Mouse (Mus musculus): Measurements from ENCODE around the gene Gzmm. TPM values are rescaled to one million over a fixed set of nuclear protein-coding genes. Genes with fewer than 3 reads are reported as not detected.

Gzmm gene
- 1 to 10 TPM; 3.3 to 3.6 TPM for total RNA-seq (2021)
- long read RNA-seq = 0 reads

DNA sequence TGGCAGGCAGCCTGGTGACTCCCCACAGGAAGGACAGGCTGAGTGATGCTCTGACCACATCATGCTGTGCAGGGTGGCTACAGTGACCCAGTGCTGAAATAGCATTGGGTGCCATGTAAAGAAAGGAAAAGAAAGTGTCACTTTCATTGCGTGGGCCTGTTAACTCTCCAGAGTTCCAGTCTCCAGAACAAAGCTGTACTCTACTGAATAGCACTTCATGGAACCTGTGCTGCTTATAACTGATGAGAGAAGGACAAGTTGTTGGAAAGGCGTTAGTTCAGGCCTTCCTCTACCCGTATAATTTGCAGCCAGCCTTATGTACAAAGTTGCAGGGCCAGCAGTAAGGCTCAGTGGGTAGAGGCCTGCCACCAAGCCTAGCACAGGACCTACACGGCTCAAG is at the start of gene Gzmm:
Gene Gzmm (plus strand): TSS at position 301 of the 400 bp plus-strand sequence.
- DNase-seq (ENCODE audit: low spot score in 2 of 2) = no peak

DNA sequence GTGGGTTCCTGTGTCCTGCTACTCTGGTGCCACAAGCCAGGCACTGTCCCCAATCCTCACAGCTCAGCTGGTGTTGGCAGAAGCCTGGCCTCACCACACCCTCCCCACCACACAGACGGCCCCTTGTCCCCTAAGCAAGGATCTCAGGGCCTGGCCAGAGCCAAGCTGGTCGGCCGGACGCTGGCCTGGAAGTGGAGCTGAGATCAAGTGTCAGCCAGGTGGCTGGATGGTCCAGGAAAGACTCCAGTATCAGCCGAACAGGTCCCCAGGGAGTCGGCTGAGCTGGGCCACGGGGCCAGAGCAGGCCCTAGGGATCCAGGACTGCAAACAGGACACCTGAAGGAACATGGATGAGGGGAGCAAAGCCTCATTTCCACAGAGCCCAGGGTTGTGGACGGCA is 43.1 kb upstream of the Gzmm start, which contains the start of gene Odf3l2:
Gene Odf3l2 (minus strand): TSS at position 28 of the 400 bp plus-strand sequence.
- DNase-seq (ENCODE audit: low spot score in 2 of 2) = no peak

GRCm38 (mm10) chr10:79649070-79649751 is 39.6 kb upstream of the Gzmm start:
- DNase-seq (ENCODE audit: low spot score in 2 of 2) = peak; percentile 71 to 89

DNA sequence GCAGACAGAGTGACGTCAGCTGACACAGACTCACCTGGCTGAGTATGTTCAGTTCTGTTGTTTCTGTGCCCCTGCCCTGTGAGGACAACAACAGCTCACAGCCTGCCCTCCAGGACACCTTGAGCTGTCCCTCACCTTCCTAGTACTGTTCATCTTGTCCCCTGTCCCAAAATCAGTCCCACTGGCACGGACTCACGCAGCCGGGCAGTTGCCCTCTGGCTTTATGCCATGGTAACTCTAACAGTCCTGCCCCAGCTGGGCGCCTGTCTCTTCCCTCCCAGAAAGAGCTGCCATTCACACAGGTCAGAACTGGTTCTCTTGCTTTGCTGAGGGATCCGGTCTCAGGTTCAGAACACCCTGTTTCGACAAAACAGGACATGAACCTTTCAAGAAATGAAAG is 36.0 kb upstream of the Gzmm start:
- no peak for DNase-seq (ENCODE audit: low spot score in 2 of 2)

GRCm38 (mm10) chr10:79654946-79655395 is 33.8 kb upstream of the Gzmm start:
- peak; percentile 70 to 78 for DNase-seq (ENCODE audit: low spot score in 2 of 2)

- DNase-seq (ENCODE audit: low spot score in 2 of 2) = no peak
These were observed 30.0 kb upstream of the Gzmm start for GRCm38 (mm10) chr10:79658829-79659228.

DNA sequence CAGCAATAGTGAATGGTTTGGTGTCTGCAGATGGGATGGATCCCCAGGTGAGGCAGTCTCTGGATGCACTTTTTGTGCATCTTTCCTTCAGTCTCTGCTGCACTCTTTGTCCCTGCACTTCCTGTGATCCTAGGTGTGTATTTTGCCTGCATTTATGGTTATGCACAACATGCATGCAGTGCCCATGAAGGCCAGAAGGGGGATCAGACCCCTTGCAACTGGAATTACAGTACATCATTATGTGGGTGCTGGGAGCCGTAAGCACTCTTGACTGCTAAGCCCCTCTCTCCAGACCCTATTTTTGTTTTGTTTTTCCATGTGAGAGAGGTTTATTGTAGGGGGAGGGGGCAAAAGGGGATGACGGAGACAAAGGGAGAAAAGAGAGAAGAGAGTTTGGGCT is 28.5 kb upstream of the Gzmm start:
- no peak for DNase-seq (ENCODE audit: low spot score in 2 of 2)

- no peak for DNase-seq (ENCODE audit: low spot score in 2 of 2)
These were observed 27.0 kb upstream of the Gzmm start for GRCm38 (mm10) chr10:79661861-79662260.

DNA sequence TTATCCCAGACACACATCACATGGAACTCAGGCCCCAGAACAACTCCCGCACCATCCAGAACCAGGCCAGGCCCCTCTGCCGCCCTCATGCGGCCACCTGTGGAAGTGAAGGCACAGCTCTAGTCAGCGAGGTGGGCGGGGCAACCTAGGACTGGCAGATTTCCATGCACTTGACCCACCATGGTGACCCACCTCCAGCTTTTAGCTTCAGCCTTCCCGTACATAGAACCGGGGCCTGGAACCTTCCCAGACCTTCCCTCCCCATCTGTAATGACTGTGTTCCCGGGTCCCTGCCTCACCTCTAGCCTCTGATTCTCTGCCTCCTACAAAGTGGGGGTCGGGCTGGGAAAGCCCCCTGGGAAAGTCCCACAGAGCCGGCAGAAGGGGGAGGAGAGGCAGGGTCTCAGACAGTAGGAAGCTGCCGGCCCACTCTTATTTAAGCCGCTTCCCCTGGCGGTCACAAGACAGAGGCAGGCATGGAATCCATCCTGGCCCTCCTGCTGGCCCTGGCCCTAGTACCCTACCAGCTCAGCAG is 24.6 kb upstream of the Gzmm start, which contains the start of gene Madcam1:
Gene Madcam1 (plus strand): TSS at position 429 of the 535 bp plus-strand sequence.
- DNase-seq (ENCODE audit: low spot score in 2 of 2) = peak in 1 of 2 experiments; percentile 73

GRCm38 (mm10) chr10:79665051-79665450 is 23.8 kb upstream of the Gzmm start:
- DNase-seq (ENCODE audit: low spot score in 2 of 2) = no peak

DNA sequence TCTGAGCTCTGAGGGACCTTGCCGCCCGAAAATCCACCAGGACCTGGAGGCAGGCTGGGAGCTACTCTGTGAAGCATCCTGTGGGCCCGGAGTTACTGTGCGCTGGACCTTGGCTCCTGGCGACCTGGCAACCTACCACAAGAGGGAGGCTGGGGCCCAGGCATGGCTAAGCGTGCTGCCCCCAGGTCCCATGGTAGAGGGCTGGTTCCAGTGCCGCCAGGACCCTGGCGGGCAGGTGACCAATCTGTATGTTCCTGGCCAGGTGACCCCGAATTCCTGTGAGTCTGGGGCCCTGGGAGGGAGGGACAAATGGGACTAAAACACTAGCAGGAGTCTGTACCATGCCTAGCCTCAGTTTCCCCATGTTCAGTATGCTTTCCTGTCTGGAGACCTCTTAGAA is 22.3 kb upstream of the Gzmm start:
- DNase-seq (ENCODE audit: low spot score in 2 of 2) = no peak

- DNase-seq (ENCODE audit: low spot score in 2 of 2) = no peak
These were observed 20.7 kb upstream of the Gzmm start for GRCm38 (mm10) chr10:79668076-79668475.

- peak; percentile 87 to 96 for DNase-seq (ENCODE audit: low spot score in 2 of 2)
These were observed 19.8 kb upstream of the Gzmm start, which contains the start of gene Tpgs1 for GRCm38 (mm10) chr10:79668771-79669575. Gene Tpgs1, plus strand, starts transcription at chr10:79669369.

DNA sequence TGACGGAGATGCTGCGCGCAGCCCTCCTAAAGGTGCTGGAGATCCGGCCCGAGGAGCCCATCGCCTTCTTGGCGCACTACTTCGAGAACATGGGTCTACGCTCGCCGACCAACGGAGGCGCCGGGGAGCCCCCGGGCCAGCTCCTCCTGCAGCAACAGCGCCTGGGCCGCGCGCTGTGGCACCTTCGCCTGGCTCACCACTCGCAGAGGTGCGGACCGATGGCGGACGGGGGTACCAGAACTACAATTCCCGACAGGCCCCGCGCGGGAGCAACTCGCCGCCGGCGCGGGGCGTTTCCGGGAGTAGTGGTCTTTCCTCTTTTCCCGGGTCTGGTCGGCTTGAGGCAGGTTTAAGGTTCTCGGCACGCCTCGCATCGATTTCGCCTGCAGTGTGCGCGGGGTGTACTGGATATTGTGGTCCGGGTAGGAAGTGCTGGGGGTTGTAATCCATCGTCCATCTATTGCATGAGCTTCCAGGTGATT is 19.2 kb upstream of the Gzmm start:
- DNase-seq (ENCODE audit: low spot score in 2 of 2) = peak; percentile 79 to 82

DNA sequence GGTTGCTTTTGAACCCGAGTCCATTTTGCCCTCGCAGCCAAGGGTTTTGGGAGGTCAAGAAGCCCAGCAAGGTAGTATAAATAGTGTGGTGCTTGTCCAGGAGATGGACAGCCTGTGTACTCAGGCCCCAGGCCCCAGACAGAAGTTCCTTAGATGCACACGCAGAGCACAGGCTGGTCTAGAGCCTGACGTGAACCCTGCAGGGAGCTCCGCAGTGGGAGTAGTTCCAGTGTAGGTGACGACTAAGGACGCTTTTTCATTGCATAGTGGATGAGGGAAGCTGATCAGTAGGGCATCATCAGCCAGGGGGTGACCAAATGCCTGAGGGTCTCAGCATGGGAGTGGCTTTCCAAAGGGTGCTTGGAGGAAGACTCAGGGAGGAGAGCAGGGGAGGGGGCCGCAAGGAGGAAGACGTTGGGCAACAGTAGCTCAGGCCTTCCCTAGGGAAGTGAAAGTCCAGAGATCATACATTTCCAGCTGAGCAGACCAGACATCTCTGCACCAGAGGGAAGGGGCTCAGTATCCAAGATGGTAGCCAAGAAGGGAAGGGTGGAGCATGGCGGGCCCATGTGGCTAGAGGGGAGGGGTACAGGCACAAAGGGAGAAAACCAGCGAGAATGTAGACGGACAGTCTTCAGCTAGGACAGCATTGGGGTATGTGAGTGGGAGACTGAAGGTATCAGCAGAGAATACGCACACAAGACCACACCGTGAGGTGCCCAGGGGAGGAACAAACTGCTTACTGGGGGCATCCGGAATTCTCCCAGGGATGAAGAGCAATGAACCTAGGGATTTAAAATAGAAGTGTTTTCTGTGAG is 18.5 kb upstream of the Gzmm start:
- no peak for DNase-seq (ENCODE audit: low spot score in 2 of 2)

- DNase-seq (ENCODE audit: low spot score in 2 of 2) = no peak
These were observed 17.3 kb upstream of the Gzmm start for GRCm38 (mm10) chr10:79671396-79672087.

DNA sequence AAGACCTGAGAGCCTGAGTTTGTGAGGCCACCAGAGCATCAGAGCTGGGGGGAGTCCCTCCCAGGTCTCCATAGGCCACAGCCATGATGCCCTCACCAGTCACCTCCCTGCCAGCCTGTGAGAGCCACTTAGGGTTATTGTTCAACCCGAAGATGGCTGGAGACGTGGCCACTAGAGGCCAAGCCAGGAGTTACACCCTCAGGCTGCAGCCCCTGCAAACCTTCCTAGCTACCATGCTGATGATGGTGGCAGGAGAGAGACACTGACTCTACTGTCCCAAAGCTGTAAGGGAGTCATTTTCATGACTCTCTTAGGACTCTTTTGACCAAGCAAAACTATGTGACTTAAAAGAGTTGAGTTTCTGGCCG is 16.7 kb upstream of the Gzmm start:
- DNase-seq (ENCODE audit: low spot score in 2 of 2) = no peak

GRCm38 (mm10) chr10:79673054-79673453 is 15.8 kb upstream of the Gzmm start:
- no peak for DNase-seq (ENCODE audit: low spot score in 2 of 2)

GRCm38 (mm10) chr10:79675346-79676035 is 13.3 kb upstream of the Gzmm start:
- DNase-seq (ENCODE audit: low spot score in 2 of 2) = no peak

All from layer of hippocampus, adult 18-20 months (tissue).